Mouse (Mus musculus) E14TG2a.4 (cell line): Measurements from ENCODE around the gene Tmem178b.

Experiments used
- H3K27me3 ChIP-seq: 2 replicates; pipeline ENCODE4 v1.6.1; 2014; ENCODE audit warnings: low read length, control low read depth; ENCODE audit not compliant: insufficient read depth
- H3K36me3 ChIP-seq: 2 replicates; pipeline ENCODE4 v1.6.1; 2014; ENCODE audit warnings: low read length, control low read depth; ENCODE audit not compliant: insufficient read depth
- H3K4me1 ChIP-seq: replicated peaks from 2 replicates; pipeline ENCODE4 v1.6.1; 2014; ENCODE audit warnings: low read depth, low read length, control low read depth
- H3K4me3 ChIP-seq: replicated peaks from 2 replicates; pipeline ENCODE4 v1.5.1; 2014; ENCODE audit warnings: mild to moderate bottlenecking, low read length
- H3K9me3 ChIP-seq: 2 replicates; pipeline ENCODE4 v1.6.1; 2014; ENCODE audit warnings: low read length, control low read depth
- CTCF ChIP-seq: conservative IDR thresholded peaks from 2 replicates; pipeline ENCODE4 v1.5.1; 2014; ENCODE audit warnings: low read length
- NANOG ChIP-seq: IDR thresholded peaks from 2 replicates; pipeline ENCODE4 v1.6.1; 2014; ENCODE audit warnings: borderline replicate concordance, low read length, mixed read lengths
- POU5F1 ChIP-seq: IDR thresholded peaks from 2 replicates; pipeline ENCODE4 v1.6.1; 2014; ENCODE audit warnings: low read length, borderline replicate concordance

The Tmem178b gene

DNA sequence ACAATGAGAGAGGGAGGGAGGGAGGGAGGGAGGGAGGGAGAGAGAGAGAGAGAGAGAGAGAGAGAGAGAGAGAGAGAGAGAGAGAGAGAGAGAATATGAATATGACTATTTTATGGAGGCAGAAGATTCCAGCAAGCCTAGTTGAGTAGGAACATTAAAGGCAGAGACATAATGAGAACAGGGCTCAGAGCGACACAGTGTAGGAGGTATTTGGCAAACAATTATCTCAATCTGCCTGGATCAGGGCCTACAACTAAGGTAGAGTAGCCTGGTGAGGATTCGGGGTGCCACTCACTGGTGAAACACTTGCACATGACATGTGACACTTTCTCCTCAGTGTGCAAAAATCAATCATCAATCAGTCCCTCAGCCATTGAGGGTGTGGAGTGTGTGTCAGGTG lies 225.4 kb downstream of the Tmem178b start:
- no peak overlapping the region for H3K4me3 ChIP-seq

DNA sequence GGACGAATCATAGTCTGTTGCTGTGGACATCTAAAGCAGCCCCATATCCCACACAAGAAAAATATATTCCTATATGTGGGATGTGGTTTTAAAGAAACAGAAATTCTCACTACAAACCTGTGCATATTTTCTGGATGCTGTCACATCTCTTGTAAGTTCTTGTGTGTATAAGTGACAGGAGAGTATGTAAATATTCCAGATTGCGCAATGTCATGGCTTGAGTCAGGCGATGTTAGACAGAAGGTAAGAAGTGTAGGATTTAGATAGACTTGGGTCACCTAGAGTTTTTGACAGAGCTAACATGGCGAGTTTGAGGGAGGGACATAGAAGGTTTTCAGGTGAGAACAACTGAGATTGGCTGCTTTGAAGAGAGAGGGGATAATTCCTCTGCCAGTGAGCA lies 228.7 kb downstream of the Tmem178b start:
- no peaks in the 10 kb centered on the region for H3K27me3 ChIP-seq
- H3K36me3 ChIP-seq: no peaks in the 10 kb centered on the region
- no peaks in the 10 kb centered on the region for H3K9me3 ChIP-seq
- H3K4me3 ChIP-seq: no peak overlapping the region
- H3K4me1 ChIP-seq: 0 out of 2 replicates have a peak, but pooled peaks cover 4% of the 10 kb centered on the region
- TF ChIP-seq POU5F1 (no peak), NANOG (no peak), CTCF (no peak)

More for the DNA sequence above, 225.4 kb downstream of the Tmem178b start:
- Histone ChIP-seq H3K36me3 (no peaks in the 10 kb centered on the region), H3K9me3 (no peaks in the 10 kb centered on the region), H3K4me1 (no peaks in the 10 kb centered on the region), H3K27me3 (no peaks in the 10 kb centered on the region)
- TF ChIP-seq NANOG: no peak
- no peak for TF ChIP-seq POU5F1
- TF ChIP-seq CTCF: no peak

- no peaks in the 10 kb centered on the region for H3K9me3 ChIP-seq
- TF ChIP-seq POU5F1 (no peak), CTCF (no peak), NANOG (no peak)
- H3K4me3 ChIP-seq: no peak overlapping the region
- H3K27me3 ChIP-seq: no peaks in the 10 kb centered on the region
- H3K4me1 ChIP-seq: 0 out of 2 replicates have a peak, but pooled peaks cover 4% of the 10 kb centered on the region
- H3K36me3 ChIP-seq: no peaks in the 10 kb centered on the region
Measured at GRCm38 (mm10) chr6:40102863-40103262, 229.8 kb downstream of the Tmem178b start.

DNA sequence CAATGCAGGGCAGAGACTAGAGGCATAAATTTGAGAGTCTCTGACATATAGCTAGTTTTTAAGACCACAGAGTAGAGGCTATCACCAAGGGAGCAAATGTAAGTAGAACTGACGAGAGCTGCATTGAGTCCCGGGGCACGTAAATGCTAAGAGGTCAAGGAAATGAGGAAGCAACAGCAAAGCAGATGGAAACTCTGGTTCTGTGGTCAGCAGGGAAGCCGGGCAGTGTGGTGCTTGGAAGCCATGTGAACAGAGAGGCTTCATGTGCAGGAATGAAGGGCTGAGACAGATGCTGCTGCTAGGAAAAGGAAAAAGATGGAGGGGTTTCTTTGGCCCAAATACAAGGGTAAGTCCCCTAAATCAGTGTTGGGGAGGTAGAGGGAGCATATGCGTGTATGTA lies 237.0 kb downstream of the Tmem178b start:
- H3K9me3 ChIP-seq: no peaks in the 10 kb centered on the region
- no peaks in the 10 kb centered on the region for H3K36me3 ChIP-seq
- no peak for TF ChIP-seq CTCF
- no peak for TF ChIP-seq NANOG
- TF ChIP-seq POU5F1: no peak
- no peak overlapping the region for H3K4me3 ChIP-seq
- H3K27me3 ChIP-seq: no peaks in the 10 kb centered on the region; the same call in 1 of the 2 replicates
- H3K4me1 ChIP-seq: 0 out of 2 replicates have a peak, but pooled peaks cover 3% of the 10 kb centered on the region

DNA sequence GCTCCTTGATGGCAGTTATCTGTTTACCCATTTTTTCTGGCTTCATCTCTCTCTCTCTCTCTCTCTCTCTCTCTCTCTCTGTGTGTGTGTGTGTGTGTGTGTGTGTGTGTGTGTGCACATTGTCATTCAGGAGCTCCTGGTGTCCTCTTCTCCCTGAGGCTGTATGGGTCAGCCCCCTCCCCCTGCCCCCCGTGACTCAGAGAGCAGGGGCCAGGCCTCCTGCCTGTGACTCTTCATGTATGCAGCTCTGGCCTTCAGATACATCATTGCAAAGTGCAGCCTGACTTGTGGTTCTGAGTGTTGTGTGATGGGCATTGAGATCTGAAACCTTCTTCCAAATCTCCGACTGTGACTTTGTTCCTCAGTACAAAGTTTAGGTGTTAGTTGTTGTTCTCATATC lies 237.7 kb downstream of the Tmem178b start:
- H3K9me3 ChIP-seq: no peaks in the 10 kb centered on the region
- H3K4me1 ChIP-seq: 0 out of 2 replicates have a peak, but pooled peaks cover 3% of the 10 kb centered on the region
- TF ChIP-seq CTCF (no peak), POU5F1 (no peak), NANOG (no peak)
- H3K27me3 ChIP-seq: no peaks in the 10 kb centered on the region; the same call in 1 of the 2 replicates
- no peak overlapping the region for H3K4me3 ChIP-seq
- no peaks in the 10 kb centered on the region for H3K36me3 ChIP-seq

DNA sequence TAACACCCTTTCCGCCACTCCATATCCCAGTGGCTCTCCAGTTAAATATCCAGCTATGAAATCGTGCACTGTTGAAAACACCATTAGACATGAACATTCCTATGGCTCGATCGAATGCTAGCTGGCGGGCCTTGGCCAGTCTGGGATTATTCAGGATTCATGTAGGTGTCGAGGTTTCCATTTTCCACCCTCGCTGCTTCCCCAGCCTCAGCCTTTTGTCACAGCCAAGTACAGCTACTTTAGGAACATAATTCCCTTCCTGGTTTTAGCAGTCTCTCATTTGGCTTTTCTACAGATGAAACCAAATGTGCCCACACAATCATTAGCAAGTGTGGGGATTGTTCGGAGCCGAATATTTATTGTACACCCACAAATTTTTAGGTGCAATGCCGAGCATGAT lies 239.4 kb downstream of the Tmem178b start:
- TF ChIP-seq POU5F1: no peak
- TF ChIP-seq NANOG: no peak
- TF ChIP-seq CTCF: no peak
- Histone ChIP-seq H3K9me3 (no peaks in the 10 kb centered on the region), H3K36me3 (no peaks in the 10 kb centered on the region)

GRCm38 (mm10) chr6:40116225-40116624 lies 243.2 kb downstream of the Tmem178b start:
- Histone ChIP-seq H3K9me3 (no peaks in the 10 kb centered on the region), H3K27me3 (no peaks in the 10 kb centered on the region)
- TF ChIP-seq NANOG (no peak), CTCF (no peak), POU5F1 (no peak)

More for the DNA sequence above, 239.4 kb downstream of the Tmem178b start:
- no peaks in the 10 kb centered on the region; the same call in 1 of the 2 replicates for H3K27me3 ChIP-seq
- H3K4me3 ChIP-seq: no peak overlapping the region
- H3K4me1 ChIP-seq: 0 out of 2 replicates have a peak, but pooled peaks cover 3% of the 10 kb centered on the region

DNA sequence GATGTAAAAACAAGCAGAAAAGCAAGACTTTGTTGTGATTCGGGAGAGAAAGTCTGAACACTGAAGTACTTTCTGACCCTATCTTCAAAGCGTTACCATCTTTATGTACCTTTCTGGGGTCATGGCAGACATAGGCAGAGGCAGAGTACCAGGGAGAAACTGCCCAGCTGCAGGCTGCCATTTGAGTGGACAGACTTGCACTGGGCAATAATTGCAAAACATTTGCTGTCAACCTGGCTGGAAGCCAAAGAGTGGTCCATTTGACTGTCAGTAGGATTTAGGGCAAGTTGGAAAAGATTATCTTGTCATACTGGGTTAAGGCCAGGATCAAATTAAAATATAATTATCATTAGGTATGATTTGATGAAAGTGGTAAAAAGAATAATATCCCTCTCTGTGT lies 247.1 kb downstream of the Tmem178b start:
- H3K9me3 ChIP-seq: peaks cover 5% of the 10 kb centered on the region; the same call in 1 of the 2 replicates
- no peaks in the 10 kb centered on the region for H3K36me3 ChIP-seq
- no peaks in the 10 kb centered on the region for H3K27me3 ChIP-seq
- TF ChIP-seq POU5F1 (no peak), CTCF (no peak), NANOG (no peak)
- no peak overlapping the region for H3K4me3 ChIP-seq
- H3K4me1 ChIP-seq: no peaks in the 10 kb centered on the region

More at GRCm38 (mm10) chr6:40116225-40116624, 243.2 kb downstream of the Tmem178b start:
- 0 out of 2 replicates have a peak, but pooled peaks cover 3% of the 10 kb centered on the region for H3K4me1 ChIP-seq
- no peak overlapping the region for H3K4me3 ChIP-seq
- H3K36me3 ChIP-seq: no peaks in the 10 kb centered on the region

GRCm38 (mm10) chr6:40121494-40121893 lies 248.4 kb downstream of the Tmem178b start:
- peaks cover 5% of the 10 kb centered on the region; the same call in 1 of the 2 replicates for H3K9me3 ChIP-seq
- no peaks in the 10 kb centered on the region for H3K4me1 ChIP-seq
- no peak for TF ChIP-seq CTCF
- TF ChIP-seq NANOG: no peak
- no peak for TF ChIP-seq POU5F1
- no peaks in the 10 kb centered on the region for H3K27me3 ChIP-seq
- H3K4me3 ChIP-seq: no peak overlapping the region
- H3K36me3 ChIP-seq: no peaks in the 10 kb centered on the region
